Mouse (Mus musculus): Measurements from ENCODE around the gene Galnt2. TPM values are rescaled to one million over a fixed set of nuclear protein-coding genes. Genes with fewer than 3 reads are reported as not detected.

Gene Galnt2
- polyA plus RNA-seq, 1 experiment from 2014 or later, result 54.3 TPM

DNA sequence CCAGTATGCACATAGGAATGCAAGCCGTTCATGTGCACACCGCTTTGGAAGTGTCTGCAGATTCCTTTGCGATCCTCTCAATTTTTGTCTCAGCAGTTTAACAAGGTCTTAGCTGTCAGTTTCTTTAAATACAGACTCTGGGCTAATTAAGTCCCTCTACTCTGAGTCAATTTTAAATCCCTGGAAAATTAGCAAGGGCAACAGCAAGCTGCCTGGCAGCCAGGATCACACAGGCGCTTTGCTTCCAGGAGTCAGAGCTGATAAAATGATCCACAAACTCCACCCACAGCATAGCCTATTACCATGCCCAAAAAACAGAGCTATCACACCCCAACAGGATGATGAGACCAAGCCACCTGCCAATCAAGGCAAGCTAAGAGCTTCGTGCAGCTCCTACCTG lies 142.6 kb downstream of the Galnt2 start:
- H3K9me3 ChIP-seq (ENCODE audit: low read length), result no peaks in the 10 kb centered on the region
- no peaks in the 10 kb centered on the region for H3K36me3 ChIP-seq (ENCODE audit: insufficient read depth, low read length)
- no peaks in the 10 kb centered on the region for H3K4me1 ChIP-seq (ENCODE audit: insufficient read depth, low read depth, low read length)
- no peak overlapping the region for H3K4me3 ChIP-seq (ENCODE audit: low read depth, low read length)
- H3K27ac ChIP-seq (ENCODE audit: low read length), result no peak overlapping the region
- DNase-seq (ENCODE audit: low spot score) (no peak), ATAC-seq (no peak)
- TF ChIP-seq CTCF (IDR thresholded peaks at IDR 0.05), result no peak
- no peak for TF ChIP-seq EP300 (IDR thresholded peaks at IDR 0.05)
- H3K9ac ChIP-seq (replicated peaks; ENCODE audit: low read depth), result no peak overlapping the region
- H3K27me3 ChIP-seq (replicated peaks; ENCODE audit: insufficient read depth, low read length), result no peaks in the 10 kb centered on the region
- 89% methylated on average over 5 of the region's 5 CpGs for WGBS
- H3K4me2 ChIP-seq (replicated peaks; ENCODE audit: low read depth, low read length), result no peak overlapping the region

DNA sequence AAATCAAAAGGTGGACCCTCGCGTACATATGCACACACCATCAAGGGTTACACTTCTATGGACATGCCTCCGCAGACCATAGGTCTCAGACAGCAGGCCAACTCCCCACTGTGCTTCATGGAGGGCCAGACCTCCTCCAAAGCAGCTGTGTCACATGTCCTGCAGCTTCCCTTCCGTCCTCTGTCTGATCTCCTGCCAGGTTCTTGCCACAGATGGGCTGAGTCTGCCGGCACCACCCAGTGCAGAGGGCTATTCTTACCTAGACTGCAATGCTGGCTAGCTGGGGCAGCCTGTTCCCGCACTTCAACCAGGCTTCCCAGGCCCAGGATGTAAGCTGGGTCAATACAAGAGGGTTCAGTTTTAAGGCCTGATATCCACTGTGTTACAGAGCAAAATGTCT lies 144.0 kb downstream of the Galnt2 start:
- no peak overlapping the region for H3K4me3 ChIP-seq (ENCODE audit: low read depth, low read length)
- DNase-seq (ENCODE audit: low spot score) (peak; percentile 56), ATAC-seq (peak; percentile 68)
- no peaks in the 10 kb centered on the region for H3K9me3 ChIP-seq (ENCODE audit: low read length)
- H3K9ac ChIP-seq (replicated peaks; ENCODE audit: low read depth), result no peak overlapping the region
- TF ChIP-seq EP300 (IDR thresholded peaks at IDR 0.05), result no peak
- no peak for TF ChIP-seq CTCF (IDR thresholded peaks at IDR 0.05)
- WGBS, result 51% methylated on average over 6 of the region's 6 CpGs
- no peaks in the 10 kb centered on the region for H3K27me3 ChIP-seq (replicated peaks; ENCODE audit: insufficient read depth, low read length)
- H3K4me1 ChIP-seq (ENCODE audit: insufficient read depth, low read depth, low read length), result no peaks in the 10 kb centered on the region
- no peak overlapping the region for H3K4me2 ChIP-seq (replicated peaks; ENCODE audit: low read depth, low read length)
- no peaks in the 10 kb centered on the region for H3K36me3 ChIP-seq (ENCODE audit: insufficient read depth, low read length)
- H3K27ac ChIP-seq (ENCODE audit: low read length), result no peak overlapping the region

DNA sequence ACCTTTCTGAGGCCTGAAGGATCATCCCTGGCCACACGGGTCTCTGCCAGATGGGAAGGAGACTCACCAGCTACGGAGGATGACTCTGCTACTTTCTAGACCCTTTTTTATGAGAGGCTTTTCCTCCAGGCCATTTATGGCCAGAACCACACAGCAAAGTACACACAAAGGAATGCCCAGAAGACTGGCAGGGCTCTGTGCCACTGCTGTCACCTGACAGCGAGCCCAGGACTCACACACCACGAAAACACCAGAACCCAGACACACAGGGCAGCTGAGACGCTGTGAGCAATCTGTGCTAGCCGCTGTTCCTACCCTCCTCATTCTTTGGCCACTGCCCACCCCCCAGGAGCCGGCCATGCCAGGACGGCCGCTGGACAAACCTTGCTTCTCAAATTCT lies 144.5 kb downstream of the Galnt2 start:
- ATAC-seq (no peak), DNase-seq (ENCODE audit: low spot score) (no peak)
- H3K4me3 ChIP-seq (ENCODE audit: low read depth, low read length), result no peak overlapping the region
- 74% methylated on average over 9 of the region's 9 CpGs for WGBS
- no peaks in the 10 kb centered on the region for H3K27me3 ChIP-seq (replicated peaks; ENCODE audit: insufficient read depth, low read length)
- H3K4me1 ChIP-seq (ENCODE audit: insufficient read depth, low read depth, low read length), result no peaks in the 10 kb centered on the region
- H3K27ac ChIP-seq (ENCODE audit: low read length), result no peak overlapping the region
- H3K9ac ChIP-seq (replicated peaks; ENCODE audit: low read depth), result no peak overlapping the region
- H3K9me3 ChIP-seq (ENCODE audit: low read length), result no peaks in the 10 kb centered on the region
- TF ChIP-seq CTCF (IDR thresholded peaks at IDR 0.05) (no peak), EP300 (IDR thresholded peaks at IDR 0.05) (no peak)
- H3K4me2 ChIP-seq (replicated peaks; ENCODE audit: low read depth, low read length), result no peak overlapping the region
- no peaks in the 10 kb centered on the region for H3K36me3 ChIP-seq (ENCODE audit: insufficient read depth, low read length)

DNA sequence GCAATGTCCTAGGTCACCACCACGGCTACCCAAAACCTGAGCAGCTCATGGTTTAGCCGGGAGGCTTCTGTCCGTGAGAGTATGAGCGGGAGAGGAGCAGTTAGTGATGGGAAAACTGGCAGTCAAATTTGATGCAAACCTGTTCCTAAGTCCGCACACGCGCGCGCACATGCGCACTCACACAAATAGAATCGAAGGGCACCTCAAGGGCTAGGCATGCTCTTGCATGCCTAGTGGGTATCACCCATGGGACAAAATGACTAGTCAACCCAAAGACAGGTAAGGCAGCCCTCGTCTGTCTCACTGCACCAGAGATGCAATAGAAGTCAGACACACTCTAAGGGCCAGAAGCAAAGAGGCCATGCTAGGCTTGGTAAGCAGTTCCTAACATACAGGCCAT lies 145.2 kb downstream of the Galnt2 start:
- 94% methylated on average over 12 of the region's 12 CpGs for WGBS
- H3K9ac ChIP-seq (replicated peaks; ENCODE audit: low read depth), result no peak overlapping the region
- DNase-seq (ENCODE audit: low spot score) (no peak), ATAC-seq (no peak)
- TF ChIP-seq EP300 (IDR thresholded peaks at IDR 0.05) (no peak), CTCF (IDR thresholded peaks at IDR 0.05) (no peak)
- no peak overlapping the region for H3K4me2 ChIP-seq (replicated peaks; ENCODE audit: low read depth, low read length)
- H3K36me3 ChIP-seq (ENCODE audit: insufficient read depth, low read length), result no peaks in the 10 kb centered on the region
- no peak overlapping the region for H3K27ac ChIP-seq (ENCODE audit: low read length)
- no peaks in the 10 kb centered on the region for H3K4me1 ChIP-seq (ENCODE audit: insufficient read depth, low read depth, low read length)
- no peaks in the 10 kb centered on the region for H3K27me3 ChIP-seq (replicated peaks; ENCODE audit: insufficient read depth, low read length)
- no peaks in the 10 kb centered on the region for H3K9me3 ChIP-seq (ENCODE audit: low read length)
- no peak overlapping the region for H3K4me3 ChIP-seq (ENCODE audit: low read depth, low read length)

DNA sequence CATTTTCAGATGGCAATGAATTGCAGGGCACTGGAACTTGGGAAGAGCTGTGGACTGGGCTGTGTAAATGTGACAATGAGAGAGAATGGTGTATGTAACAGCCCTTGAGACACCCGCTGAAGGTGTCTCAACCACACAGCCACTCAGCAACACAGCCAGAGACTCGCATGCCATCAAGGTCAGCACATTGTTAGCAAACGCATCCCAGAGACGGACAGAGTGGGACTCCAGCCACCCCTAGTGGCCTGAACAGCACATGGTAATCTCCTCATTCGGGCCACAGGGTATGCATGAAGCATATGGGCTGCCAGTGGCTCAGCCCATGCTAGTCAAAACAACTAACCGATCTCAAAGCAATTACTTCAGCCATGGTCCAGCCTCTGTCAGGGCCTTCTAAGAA lies 148.1 kb downstream of the Galnt2 start:
- no peak for DNase-seq (ENCODE audit: low spot score)
- Histone ChIP-seq H3K9ac (replicated peaks; ENCODE audit: low read depth) (no peak overlapping the region), H3K36me3 (ENCODE audit: insufficient read depth, low read length) (no peaks in the 10 kb centered on the region), H3K9me3 (ENCODE audit: low read length) (no peaks in the 10 kb centered on the region), H3K4me3 (ENCODE audit: low read depth, low read length) (no peak overlapping the region), H3K4me2 (replicated peaks; ENCODE audit: low read depth, low read length) (no peak overlapping the region), H3K27ac (ENCODE audit: low read length) (no peak overlapping the region), H3K27me3 (replicated peaks; ENCODE audit: insufficient read depth, low read length) (no peaks in the 10 kb centered on the region), H3K4me1 (ENCODE audit: insufficient read depth, low read depth, low read length) (no peaks in the 10 kb centered on the region)
- WGBS, result 70% methylated on average over 6 of the region's 6 CpGs
- peak; percentile 33 for TF ChIP-seq CTCF (IDR thresholded peaks at IDR 0.05)
- no peak for TF ChIP-seq EP300 (IDR thresholded peaks at IDR 0.05)
- ATAC-seq, result no peak

DNA sequence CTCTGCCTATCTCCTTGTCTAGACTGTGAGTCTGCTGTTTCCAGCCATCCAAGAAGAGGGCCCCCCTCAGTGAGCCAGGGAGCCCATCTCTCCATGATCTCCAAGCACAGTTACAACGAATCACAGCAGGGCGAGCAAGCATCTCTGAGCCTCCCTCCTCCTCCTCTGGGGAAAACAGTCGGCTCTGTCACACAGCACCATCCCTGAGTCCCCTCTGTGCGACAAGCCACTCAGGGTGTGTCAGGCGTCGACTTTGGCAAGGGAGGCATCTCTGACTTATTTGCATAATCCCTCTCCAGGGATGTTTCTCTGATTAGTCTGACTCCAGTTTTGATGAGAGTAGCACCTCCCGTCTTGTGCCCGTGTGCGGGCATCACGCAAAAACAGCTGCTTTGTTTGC lies 151.0 kb downstream of the Galnt2 start:
- no peaks in the 10 kb centered on the region for H3K27me3 ChIP-seq (replicated peaks; ENCODE audit: insufficient read depth, low read length)
- no peaks in the 10 kb centered on the region for H3K36me3 ChIP-seq (ENCODE audit: insufficient read depth, low read length)
- no peak for TF ChIP-seq CTCF (IDR thresholded peaks at IDR 0.05)
- TF ChIP-seq EP300 (IDR thresholded peaks at IDR 0.05), result no peak
- H3K4me2 ChIP-seq (replicated peaks; ENCODE audit: low read depth, low read length), result no peak overlapping the region
- ATAC-seq (no peak), DNase-seq (ENCODE audit: low spot score) (no peak)
- no peak overlapping the region for H3K9ac ChIP-seq (replicated peaks; ENCODE audit: low read depth)
- H3K4me3 ChIP-seq (ENCODE audit: low read depth, low read length), result no peak overlapping the region
- H3K9me3 ChIP-seq (ENCODE audit: low read length), result no peaks in the 10 kb centered on the region
- WGBS, result 68% methylated on average over 10 of the region's 10 CpGs
- H3K27ac ChIP-seq (ENCODE audit: low read length), result no peak overlapping the region
- no peaks in the 10 kb centered on the region for H3K4me1 ChIP-seq (ENCODE audit: insufficient read depth, low read depth, low read length)

DNA sequence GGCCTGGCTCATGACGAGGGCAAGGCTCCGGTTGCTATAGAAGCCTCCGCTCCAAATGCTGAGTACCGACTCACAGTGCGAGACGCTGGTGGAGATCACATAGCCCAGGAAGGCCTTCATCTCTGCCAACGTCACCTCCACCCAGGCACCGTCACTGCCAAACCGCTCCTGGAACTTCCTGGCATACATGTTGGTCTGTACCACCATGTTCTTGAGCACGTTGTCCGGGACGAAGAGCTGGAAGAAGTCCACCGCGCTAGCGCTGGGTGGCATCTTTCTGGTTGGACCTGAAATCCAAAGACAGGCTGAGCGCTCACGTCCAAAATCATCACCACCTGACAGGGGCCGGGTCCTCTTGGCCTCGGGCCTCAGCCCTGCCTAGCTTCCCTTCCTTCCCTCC lies 153.1 kb downstream of the Galnt2 start:
- no peaks in the 10 kb centered on the region for H3K9me3 ChIP-seq (ENCODE audit: low read length)
- H3K4me2 ChIP-seq (replicated peaks; ENCODE audit: low read depth, low read length), result no peak overlapping the region
- 90% methylated on average over 19 of the region's 19 CpGs for WGBS
- H3K27ac ChIP-seq (ENCODE audit: low read length), result no peak overlapping the region
- DNase-seq (ENCODE audit: low spot score) (no peak), ATAC-seq (no peak)
- H3K27me3 ChIP-seq (replicated peaks; ENCODE audit: insufficient read depth, low read length), result no peaks in the 10 kb centered on the region
- H3K4me3 ChIP-seq (ENCODE audit: low read depth, low read length), result no peak overlapping the region
- no peaks in the 10 kb centered on the region for H3K36me3 ChIP-seq (ENCODE audit: insufficient read depth, low read length)
- no peak for TF ChIP-seq CTCF (IDR thresholded peaks at IDR 0.05)
- no peak for TF ChIP-seq EP300 (IDR thresholded peaks at IDR 0.05)
- no peaks in the 10 kb centered on the region for H3K4me1 ChIP-seq (ENCODE audit: insufficient read depth, low read depth, low read length)
- H3K9ac ChIP-seq (replicated peaks; ENCODE audit: low read depth), result no peak overlapping the region
